Mouse (Mus musculus) limb, embryonic 12.5 days (tissue): ENCODE results near the gene Plekha5. TPM values are rescaled to one million over a fixed set of nuclear protein-coding genes. Genes with fewer than 3 reads are reported as not detected.
"Not testable (repeated sequence)": the region's sequence is repeated elsewhere in the genome, so short reads cannot be mapped to it uniquely, and the experiment has no call there.

Experiments used
- ATAC-seq: fragments of 200-750 bp; cut with Nextera tagmentation; 2 replicates; pipeline ENCODE4 v1.8.0; 2017; ENCODE audit warnings: low read depth, moderate TSS enrichment; ENCODE audit not compliant: insufficient number of reproducible peaks, insufficient read depth, low FRiP score, low TSS enrichment
- H3K27ac ChIP-seq: fragments of 300-500 bp; sonication (generic); 2 replicates; pipeline ENCODE4 v1.5.1; 2016; ENCODE audit warnings: mild to moderate bottlenecking, moderate library complexity
- H3K27me3 ChIP-seq: fragments of 300-500 bp; sonication (generic); 2 replicates; pipeline ENCODE4 v1.6.1; 2016; ENCODE audit warnings: mild to moderate bottlenecking, moderate library complexity
- H3K36me3 ChIP-seq: fragments of 300-500 bp; sonication (generic); 2 replicates; pipeline ENCODE4 v1.6.1; 2016; ENCODE audit warnings: mild to moderate bottlenecking, moderate library complexity
- H3K4me1 ChIP-seq: fragments of 300-500 bp; sonication (generic); replicated peaks from 2 replicates; pipeline ENCODE4 v1.6.1; 2016
- H3K4me2 ChIP-seq: fragments of 300-500 bp; sonication (generic); 2 replicates; pipeline ENCODE4 v1.6.1; 2016; ENCODE audit warnings: mild to moderate bottlenecking, moderate library complexity
- H3K4me3 ChIP-seq: fragments of 300-500 bp; sonication (generic); replicated peaks from 2 replicates; pipeline ENCODE4 v1.5.1; 2016; ENCODE audit warnings: mild to moderate bottlenecking
- H3K9ac ChIP-seq: fragments of 300-500 bp; sonication (generic); replicated peaks from 2 replicates; pipeline ENCODE4 v1.6.1; 2016; ENCODE audit warnings: mild to moderate bottlenecking, moderate library complexity
- H3K9me3 ChIP-seq: fragments of 300-500 bp; sonication (generic); 2 replicates; pipeline ENCODE4 v1.6.1; 2016; ENCODE audit warnings: mild to moderate bottlenecking, moderate library complexity
- WGBS: fragments of 180-500 bp; shearing (Covaris S2); methylation state at CpG from one replicate; pipeline ENCODE4 v1.1.7; 2016; 5-methylcytosine and 5-hydroxymethylcytosine counted together
- polyA plus RNA-seq: library from polyadenylated mRNA; unstranded; fragments of >200 nt; fragmentation: Nextera tagmentation; extraction: Ambion mirVana; gene quantifications from 2 replicates; pipeline ENCODE4 v1.2.1, GENCODE M21; 2016

The Plekha5 gene
- polyA plus RNA-seq, 1 experiment from 2014 or later = 50.1 TPM

GRCm38 (mm10) chr6:140578985-140579384 is 155.1 kb downstream of the Plekha5 start:
- not testable (repeated sequence) for H3K4me3 ChIP-seq, H3K9me3 ChIP-seq, ATAC-seq, H3K27me3 ChIP-seq, H3K4me1 ChIP-seq, H3K4me2 ChIP-seq, H3K9ac ChIP-seq, H3K27ac ChIP-seq
- H3K36me3 ChIP-seq = peaks cover 65% of the 10 kb centered on the region

GRCm38 (mm10) chr6:140580170-140580569 is 156.3 kb downstream of the Plekha5 start:
- no peak for ATAC-seq
- no peak overlapping the region for H3K4me3 ChIP-seq
- H3K4me2 ChIP-seq = no peak overlapping the region
- no peaks in the 10 kb centered on the region for H3K9me3 ChIP-seq
- 89% methylated on average over 4 of the region's 4 CpGs for WGBS
- H3K4me1 ChIP-seq = no peaks in the 10 kb centered on the region
- no peak overlapping the region for H3K27ac ChIP-seq
- no peaks in the 10 kb centered on the region for H3K27me3 ChIP-seq
- H3K9ac ChIP-seq = no peak overlapping the region
- peaks cover 58% of the 10 kb centered on the region for H3K36me3 ChIP-seq

- Histone ChIP-seq H3K36me3 (peaks cover 83% of the 10 kb centered on the region), H3K4me2 (no peak overlapping the region), H3K4me3 (no peak overlapping the region), H3K9me3 (no peaks in the 10 kb centered on the region), H3K4me1 (no peaks in the 10 kb centered on the region), H3K9ac (no peak overlapping the region), H3K27ac (no peak overlapping the region), H3K27me3 (no peaks in the 10 kb centered on the region)
- 84% methylated on average over 8 of the region's 8 CpGs for WGBS
- ATAC-seq = peak; percentile 44; the same call in 1 of the 2 replicates
Observed at GRCm38 (mm10) chr6:140586714-140587259, 162.9 kb downstream of the Plekha5 start.

GRCm38 (mm10) chr6:140591331-140591730 is 167.5 kb downstream of the Plekha5 start:
- Histone ChIP-seq H3K4me3 (no peak overlapping the region), H3K27me3 (no peaks in the 10 kb centered on the region), H3K4me1 (no peaks in the 10 kb centered on the region), H3K27ac (no peak overlapping the region), H3K9ac (no peak overlapping the region), H3K36me3 (peaks cover 96% of the 10 kb centered on the region), H3K9me3 (no peaks in the 10 kb centered on the region), H3K4me2 (no peak overlapping the region)
- 83% methylated on average over 5 of the region's 5 CpGs for WGBS
- no peak for ATAC-seq

- Histone ChIP-seq H3K9ac (no peak overlapping the region), H3K4me2 (no peak overlapping the region), H3K27me3 (no peaks in the 10 kb centered on the region), H3K4me3 (no peak overlapping the region), H3K4me1 (no peaks in the 10 kb centered on the region), H3K36me3 (peaks cover 93% of the 10 kb centered on the region), H3K27ac (no peak overlapping the region), H3K9me3 (no peaks in the 10 kb centered on the region)
- 86% methylated on average over 8 of the region's 8 CpGs for WGBS
- no peak for ATAC-seq
Observed at GRCm38 (mm10) chr6:140592713-140593112, 168.9 kb downstream of the Plekha5 start.

GRCm38 (mm10) chr6:140593420-140594170 is 169.7 kb downstream of the Plekha5 start:
- no peak for ATAC-seq
- no peaks in the 10 kb centered on the region for H3K4me1 ChIP-seq
- no peak overlapping the region for H3K27ac ChIP-seq
- no peaks in the 10 kb centered on the region for H3K27me3 ChIP-seq
- H3K36me3 ChIP-seq = peaks cover 89% of the 10 kb centered on the region
- 83% methylated on average over 17 of the region's 17 CpGs for WGBS
- H3K4me3 ChIP-seq = no peak overlapping the region
- no peak overlapping the region for H3K4me2 ChIP-seq
- no peaks in the 10 kb centered on the region for H3K9me3 ChIP-seq
- H3K9ac ChIP-seq = no peak overlapping the region

- not testable (repeated sequence) for H3K27ac ChIP-seq, H3K27me3 ChIP-seq, H3K9me3 ChIP-seq, ATAC-seq, H3K4me3 ChIP-seq, H3K4me2 ChIP-seq, H3K9ac ChIP-seq, H3K4me1 ChIP-seq
- peaks cover 76% of the 10 kb centered on the region for H3K36me3 ChIP-seq
- 94% methylated on average over 6 of the region's 6 CpGs for WGBS
Observed at GRCm38 (mm10) chr6:140595551-140595950, 171.7 kb downstream of the Plekha5 start.

GRCm38 (mm10) chr6:140597381-140598329 is 173.8 kb downstream of the Plekha5 start:
- no peak overlapping the region for H3K4me3 ChIP-seq
- 88% methylated on average over 15 of the region's 15 CpGs for WGBS
- no peak for ATAC-seq
- H3K36me3 ChIP-seq = peaks cover 60% of the 10 kb centered on the region
- no peaks in the 10 kb centered on the region for H3K9me3 ChIP-seq
- H3K4me2 ChIP-seq = no peak overlapping the region
- H3K9ac ChIP-seq = no peak overlapping the region
- H3K27ac ChIP-seq = no peak overlapping the region
- H3K4me1 ChIP-seq = no peaks in the 10 kb centered on the region
- no peaks in the 10 kb centered on the region for H3K27me3 ChIP-seq

- H3K4me3 ChIP-seq = no peak overlapping the region
- no peak overlapping the region for H3K4me2 ChIP-seq
- H3K4me1 ChIP-seq = peaks cover 4% of the 10 kb centered on the region
- H3K27ac ChIP-seq = no peak overlapping the region
- WGBS = 92% methylated on average over 9 of the region's 9 CpGs
- H3K9me3 ChIP-seq = no peaks in the 10 kb centered on the region
- no peaks in the 10 kb centered on the region for H3K27me3 ChIP-seq
- H3K9ac ChIP-seq = no peak overlapping the region
- peaks cover 51% of the 10 kb centered on the region for H3K36me3 ChIP-seq
- no peak for ATAC-seq
Observed at GRCm38 (mm10) chr6:140598516-140598915, 174.7 kb downstream of the Plekha5 start.

GRCm38 (mm10) chr6:140599337-140599736 is 175.5 kb downstream of the Plekha5 start:
- H3K27ac ChIP-seq = no peak overlapping the region
- H3K4me2 ChIP-seq = no peak overlapping the region
- H3K9ac ChIP-seq = no peak overlapping the region
- no peak overlapping the region for H3K4me3 ChIP-seq
- no peaks in the 10 kb centered on the region for H3K9me3 ChIP-seq
- no peaks in the 10 kb centered on the region for H3K27me3 ChIP-seq
- WGBS = 88% methylated on average over 5 of the region's 5 CpGs
- peaks cover 8% of the 10 kb centered on the region for H3K4me1 ChIP-seq
- no peak for ATAC-seq
- H3K36me3 ChIP-seq = peaks cover 43% of the 10 kb centered on the region

GRCm38 (mm10) chr6:140600671-140601070 is 176.8 kb downstream of the Plekha5 start:
- H3K36me3 ChIP-seq = peaks cover 29% of the 10 kb centered on the region

More at GRCm38 (mm10) chr6:140600671-140601070, 176.8 kb downstream of the Plekha5 start:
- H3K4me1 ChIP-seq, H3K27me3 ChIP-seq, H3K4me2 ChIP-seq, H3K9ac ChIP-seq, H3K27ac ChIP-seq, H3K9me3 ChIP-seq, H3K4me3 ChIP-seq, ATAC-seq: not testable (repeated sequence)
- 93% methylated on average over 8 of the region's 8 CpGs for WGBS
